Mouse (Mus musculus) left cerebral cortex, postnatal 25 days (tissue): ENCODE data around the gene Cebpg. TPM values are rescaled to one million over a fixed set of nuclear protein-coding genes. Genes with fewer than 3 reads are reported as not detected.

Experiments used
- DNase-seq, 2 experiments: peaks; one replicate each; pipeline ENCODE4 v3.0.0; 2022; ENCODE audit warnings: low spot score in 2 of 2, mixed read lengths in 1 of 2
- intact Hi-C: fragments of 180-260 bp; cut with DNase I; formaldehyde crosslinking; loops from one replicate; pipeline ENCODE4 v1.15.1; 2025
- total RNA-seq, 2 experiments: library from RNA; stranded (reverse); gene quantifications; 2 replicates each; pipeline ENCODE4 v1.2.3; 2021

Cebpg gene
- total RNA-seq, 2 experiments from 2014 or later, result 31.3 to 34.8 TPM

DNA sequence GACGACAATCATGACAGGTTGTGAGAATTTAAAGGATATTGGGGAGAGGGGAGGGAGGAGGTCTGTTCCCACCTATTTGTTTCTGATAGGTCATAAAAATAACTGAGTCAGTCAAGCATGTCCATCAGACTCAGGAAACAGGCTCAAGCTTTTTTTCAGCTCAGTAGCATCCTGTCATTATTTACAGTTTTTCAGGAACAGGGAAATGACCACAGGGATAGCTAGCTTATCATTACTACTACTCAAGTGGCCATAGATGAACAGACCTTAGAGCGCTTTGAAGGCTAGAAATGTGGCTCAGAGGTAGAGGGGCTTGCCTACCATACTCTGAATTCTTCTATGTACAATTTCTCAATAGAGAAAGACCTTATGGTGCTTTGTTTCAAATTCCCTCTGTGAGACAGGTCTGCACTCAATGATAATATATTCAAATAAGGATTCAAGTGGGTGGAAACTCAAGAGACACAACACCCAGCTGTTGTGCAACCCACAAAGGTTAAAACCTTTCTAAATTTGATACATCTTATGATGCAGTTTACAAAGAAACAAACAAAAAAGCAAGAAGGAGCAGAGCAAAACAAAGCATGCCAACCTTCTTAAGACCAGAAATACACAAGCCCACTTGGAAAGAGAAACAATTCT lies 1.3 kb downstream of the Cebpg start:
- intact Hi-C loops, result loop anchor here (2.0 kb wide), 2 partner anchors 28 to 64 kb away; partner anchors contain the start of gene Cebpa
- DNase-seq, result no peak

DNA sequence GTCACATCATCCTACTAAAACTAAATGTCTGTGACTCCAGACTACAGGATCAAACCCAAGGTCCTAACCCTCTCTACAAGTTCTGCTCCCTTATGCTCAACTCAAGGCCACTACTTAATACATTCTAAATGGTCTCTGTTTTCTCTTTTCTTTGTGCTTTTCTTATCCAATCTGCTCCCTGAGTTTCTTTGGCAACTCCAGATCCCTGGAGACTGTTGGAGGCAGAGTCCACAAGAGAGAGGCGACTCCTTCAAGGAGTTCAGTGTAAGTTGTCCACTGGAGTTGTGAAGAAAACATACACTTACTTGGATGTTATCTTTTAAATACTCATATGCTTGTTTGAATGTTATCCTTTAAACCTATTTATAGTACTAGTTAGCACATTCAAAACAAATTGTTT lies 2.1 kb downstream of the Cebpg start:
- intact Hi-C loops, result loop anchor here (2.0 kb wide), 2 partner anchors 27 to 65 kb away; partner anchors contain the start of gene Cebpa
- no peak for DNase-seq

DNA sequence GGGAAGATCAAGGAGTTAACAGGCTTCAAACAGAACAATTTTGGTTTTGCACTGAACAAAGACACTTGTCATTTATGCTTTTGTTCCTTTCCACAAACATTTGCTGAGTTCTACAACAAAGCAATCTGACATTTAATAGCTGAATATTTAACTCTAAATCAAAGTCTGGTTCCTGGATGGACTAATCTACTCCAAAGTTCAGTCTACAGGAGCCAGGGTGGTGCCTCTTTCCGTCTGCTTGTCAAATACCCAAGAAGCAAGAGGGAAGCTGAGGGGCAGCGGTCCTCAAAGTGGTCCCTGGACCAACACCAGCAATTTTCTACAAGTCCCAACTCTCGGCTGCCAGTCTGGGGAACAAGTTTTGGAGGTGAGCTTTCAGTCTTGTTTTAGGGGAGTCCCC lies 3.2 kb downstream of the Cebpg start:
- no peak for DNase-seq
- intact Hi-C loops, result no loop called here

DNA sequence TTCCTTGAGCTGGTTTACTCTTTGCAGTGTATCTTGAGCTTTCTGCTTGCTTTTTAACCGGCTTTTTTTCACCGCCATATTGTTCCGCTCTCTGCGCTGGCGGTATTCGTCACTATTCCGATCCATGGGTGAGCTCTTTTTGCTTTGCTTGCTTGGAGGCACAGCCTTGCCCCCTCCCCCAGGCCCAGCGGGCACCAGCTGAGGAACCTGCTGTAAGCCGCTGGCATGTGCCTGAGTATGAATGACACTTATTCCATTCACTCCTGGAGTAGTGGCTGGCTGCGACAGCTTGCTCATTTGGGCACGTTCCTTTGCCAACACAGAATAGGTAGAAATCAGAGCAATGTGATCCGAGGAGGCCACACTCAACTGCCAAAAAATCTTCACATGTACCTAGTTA lies 5.8 kb downstream of the Cebpg start:
- intact Hi-C loops, result no loop called here

DNA sequence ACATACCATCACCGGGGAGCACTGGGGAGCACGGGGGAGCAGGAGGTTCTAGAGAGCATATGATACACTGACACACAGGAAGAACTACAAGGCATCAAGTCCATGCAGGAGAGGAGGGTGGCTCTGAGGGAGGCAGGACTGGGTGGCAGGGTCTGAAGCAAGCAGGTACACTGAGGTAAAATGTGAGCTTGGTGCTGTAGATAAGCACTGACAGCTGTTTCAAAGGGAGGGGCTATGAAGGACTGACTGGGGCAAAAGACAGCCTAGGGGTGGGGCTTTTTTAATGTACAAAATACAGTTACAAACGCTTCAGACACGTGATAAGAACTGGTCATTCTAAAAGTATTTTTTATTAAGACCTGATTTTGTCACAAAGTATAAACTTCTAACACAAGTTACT lies 10.3 kb downstream of the Cebpg start:
- DNase-seq, result no peak
- intact Hi-C loops, result no loop called here

More for the DNA sequence above, 5.8 kb downstream of the Cebpg start:
- DNase-seq, result no peak

DNA sequence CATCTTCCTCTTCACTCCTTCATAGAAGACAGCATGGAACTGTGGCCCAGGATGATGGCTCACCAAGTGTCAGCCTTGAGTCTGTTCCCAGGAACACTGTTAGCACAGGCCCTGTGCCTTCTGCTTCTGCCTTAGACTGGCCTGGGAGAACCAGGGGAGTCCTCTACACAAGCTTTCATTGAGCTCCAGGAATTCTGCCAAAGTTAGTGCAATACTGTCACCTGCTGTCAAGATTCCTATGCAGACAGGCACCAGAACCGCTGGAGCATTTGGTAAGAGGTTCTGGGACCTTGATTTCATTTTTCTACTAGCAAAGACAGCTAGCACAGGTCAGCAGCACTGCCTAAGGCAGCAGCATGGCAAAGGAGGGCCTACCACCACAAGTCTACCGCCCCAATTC lies 11.7 kb downstream of the Cebpg start:
- DNase-seq, result no peak
- intact Hi-C loops, result no loop called here

DNA sequence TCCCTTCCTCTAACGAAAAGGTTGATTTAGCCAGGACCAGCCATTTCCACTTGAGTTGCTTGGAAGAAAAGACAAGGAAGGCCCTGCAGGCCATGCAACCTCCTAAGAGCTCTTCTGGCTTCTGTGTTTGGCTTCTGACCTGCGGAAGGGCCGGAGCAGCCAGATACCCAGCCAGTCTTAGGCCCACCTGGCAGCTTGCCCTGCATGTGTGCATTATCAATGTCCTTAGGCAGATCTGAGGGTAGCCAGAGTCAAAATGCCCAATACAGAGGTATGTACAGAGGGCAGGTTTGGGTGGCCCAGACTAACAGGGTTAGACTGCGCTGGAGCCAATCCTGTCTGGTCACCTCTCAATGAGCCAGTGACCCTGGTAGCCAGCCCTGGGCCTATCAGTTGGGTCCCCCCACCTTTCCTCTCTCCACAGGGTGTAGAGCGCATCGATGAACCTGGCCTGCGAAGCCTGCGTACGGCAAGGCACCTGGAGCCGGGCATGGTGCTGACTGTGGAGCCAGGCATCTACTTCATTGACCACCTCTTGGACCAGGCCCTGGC lies 13.0 kb downstream of the Cebpg start:
- intact Hi-C loops, result no loop called here
- no peak for DNase-seq

DNA sequence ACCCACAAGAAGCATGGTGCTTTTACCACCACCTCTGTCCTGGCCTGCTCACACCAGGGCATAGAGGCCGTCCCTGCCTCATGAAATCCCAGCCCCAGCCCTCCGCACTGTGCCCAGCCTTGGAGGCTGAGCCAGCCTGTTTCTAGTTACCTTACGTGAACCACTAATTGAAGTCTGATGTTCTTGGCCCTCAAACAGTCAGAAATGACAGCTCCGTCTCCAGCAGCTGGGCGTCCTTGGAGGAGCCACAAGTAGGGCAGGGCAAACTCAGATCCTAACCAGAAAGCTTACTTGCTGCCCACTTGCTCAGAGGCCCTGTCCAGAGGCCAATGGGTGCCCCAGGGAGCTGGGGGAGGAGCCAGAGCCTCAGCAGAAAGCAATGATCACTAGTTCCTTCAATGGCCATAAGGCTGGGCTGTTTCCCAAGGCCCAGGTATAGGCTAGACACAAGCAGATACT lies 13.6 kb downstream of the Cebpg start:
- peak in 1 of 2 experiments; percentile 47 for DNase-seq
- intact Hi-C loops, result no loop called here

DNA sequence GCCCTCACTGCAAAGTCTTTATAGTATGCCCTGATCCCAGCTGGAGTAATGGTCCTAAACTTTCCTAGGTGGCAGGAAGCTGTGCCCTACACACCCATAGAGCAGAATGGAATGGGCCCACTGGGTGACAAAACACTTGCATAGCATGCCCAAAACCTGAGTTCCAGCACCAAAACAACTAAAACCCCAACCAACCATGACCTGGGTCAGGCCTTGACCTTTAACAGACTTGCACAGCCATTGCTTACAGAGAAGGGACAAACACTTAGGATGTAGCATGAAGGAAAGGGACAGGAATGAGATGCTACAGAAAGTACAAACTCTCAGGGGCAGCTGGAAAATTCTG lies 14.2 kb downstream of the Cebpg start:
- intact Hi-C loops, result no loop called here
- no peak for DNase-seq

DNA sequence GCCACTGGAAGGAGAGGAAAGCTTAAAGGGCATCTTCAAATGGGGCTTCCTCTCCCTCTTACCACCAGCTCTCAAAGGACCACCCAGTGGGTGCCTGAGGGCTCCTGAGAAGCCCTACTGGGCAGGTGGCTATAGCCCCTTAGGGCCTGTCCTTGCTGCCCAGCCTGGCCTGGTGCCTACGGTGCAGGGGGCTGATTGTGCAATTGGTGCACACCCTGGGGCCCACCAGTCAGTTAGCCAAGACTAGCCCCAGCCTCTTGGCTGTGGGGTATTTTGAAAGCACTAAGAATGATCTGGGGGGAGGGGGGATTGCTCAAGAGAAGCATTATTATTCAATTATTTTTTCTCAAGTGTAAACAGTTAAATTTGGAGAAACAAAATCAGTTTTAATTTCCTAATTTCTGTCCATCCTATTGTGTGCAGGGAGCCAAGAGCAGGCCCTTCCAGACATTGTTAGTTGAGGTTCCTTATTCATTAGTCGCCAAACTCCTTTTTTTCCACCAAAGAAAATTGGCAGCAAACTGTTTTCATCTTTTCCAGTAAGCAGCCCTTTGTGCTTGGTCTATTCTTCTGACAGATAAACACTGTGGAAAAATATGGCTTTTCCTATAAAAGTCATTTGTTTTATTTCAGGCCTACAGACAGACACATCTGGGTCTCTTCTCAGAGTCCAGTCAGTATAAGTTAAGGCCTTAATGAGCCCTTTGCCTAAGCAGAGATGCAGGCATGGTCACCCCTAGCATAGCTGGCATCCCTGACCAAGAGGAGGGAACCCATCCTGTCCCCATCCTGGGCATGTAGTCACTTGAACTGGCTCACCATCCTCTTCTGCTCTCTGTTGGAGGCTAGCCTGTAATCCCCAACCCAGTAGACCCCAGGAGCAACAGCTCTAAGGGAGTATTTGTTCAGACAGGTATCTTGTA lies 14.8 kb downstream of the Cebpg start:
- intact Hi-C loops, result no loop called here
- DNase-seq, result no peak

DNA sequence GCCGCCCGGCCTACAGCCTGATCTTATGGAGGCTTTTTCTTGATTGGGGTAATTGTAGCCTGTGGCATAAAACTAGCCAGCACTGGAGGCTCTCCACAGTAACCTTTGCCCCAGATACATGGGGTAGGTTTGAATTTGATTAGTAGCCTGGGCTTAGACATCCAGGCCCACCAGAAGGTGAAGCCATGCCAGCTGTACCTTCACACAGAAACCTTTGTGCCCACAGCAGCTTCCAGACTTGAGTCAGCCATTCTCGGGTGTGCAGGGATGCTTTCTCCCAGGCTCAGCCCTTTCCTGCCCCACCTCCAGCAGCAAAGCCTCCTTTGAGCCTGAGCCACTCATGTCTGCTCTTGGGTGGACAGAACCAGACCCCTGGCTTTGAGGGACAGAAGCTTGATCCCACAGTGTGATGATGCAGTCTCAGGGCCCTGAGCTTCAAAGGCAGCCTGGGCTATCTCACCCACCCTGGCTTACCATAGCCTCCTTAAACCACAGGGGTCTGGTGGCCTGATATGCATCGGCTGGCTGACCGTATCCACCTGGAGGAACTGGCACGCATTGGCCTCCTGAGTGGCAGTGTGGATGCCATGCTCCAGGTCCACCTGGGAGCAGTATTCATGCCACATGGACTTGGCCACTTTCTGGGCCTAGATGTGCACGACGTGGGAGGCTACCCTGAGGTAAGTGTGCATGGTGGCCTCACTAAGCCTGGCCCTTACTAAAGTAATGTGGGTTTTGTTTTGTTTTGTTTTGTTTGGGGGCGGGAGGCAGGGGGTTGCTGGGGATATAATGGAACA lies 16.0 kb downstream of the Cebpg start:
- no peak for DNase-seq
- intact Hi-C loops, result no loop called here

DNA sequence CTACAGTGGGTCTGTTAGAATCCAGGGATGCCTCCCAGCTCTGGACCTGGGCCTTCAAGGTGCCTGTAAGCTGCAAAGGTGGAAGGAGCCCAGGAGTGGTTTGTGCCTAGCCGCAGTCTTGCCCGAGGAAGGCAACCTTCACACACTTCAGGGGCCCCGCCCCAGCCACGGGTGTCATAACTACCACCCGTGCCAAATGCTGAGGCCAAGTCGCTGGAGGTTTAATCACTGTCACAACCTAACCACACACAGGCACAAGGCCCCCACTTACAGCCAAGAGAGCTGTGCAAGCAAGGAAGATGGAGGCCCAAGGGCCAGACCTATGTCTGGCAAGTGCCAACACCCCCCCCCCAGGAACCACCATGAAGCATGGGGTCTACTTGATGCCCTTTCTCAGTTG lies 19.0 kb downstream of the Cebpg start:
- no peak for DNase-seq
- intact Hi-C loops, result no loop called here

DNA sequence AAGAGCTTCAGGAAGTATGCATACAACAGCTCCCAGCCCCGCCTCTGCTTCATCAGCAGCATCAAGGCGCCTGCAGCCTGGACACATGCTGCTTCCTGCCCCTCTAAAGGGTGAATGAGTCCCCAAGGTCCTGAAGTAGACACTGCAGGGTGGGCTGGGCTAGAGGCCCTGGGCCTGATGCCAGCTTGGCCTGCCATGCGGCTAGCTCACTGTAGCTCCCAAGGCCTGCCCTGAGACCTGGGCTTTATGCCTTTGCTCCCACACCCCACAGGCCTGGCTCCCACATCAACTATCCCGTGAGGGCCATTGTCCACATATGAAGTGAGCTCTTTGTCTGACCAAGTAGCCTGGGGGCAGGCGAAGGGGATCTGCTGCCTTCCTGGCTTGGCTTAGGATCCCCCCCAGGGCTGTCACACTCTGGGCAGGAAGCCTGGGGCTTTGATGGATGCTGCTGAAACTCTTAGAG lies 20.1 kb downstream of the Cebpg start:
- intact Hi-C loops, result no loop called here
- peak in 1 of 2 experiments; percentile 52 for DNase-seq

DNA sequence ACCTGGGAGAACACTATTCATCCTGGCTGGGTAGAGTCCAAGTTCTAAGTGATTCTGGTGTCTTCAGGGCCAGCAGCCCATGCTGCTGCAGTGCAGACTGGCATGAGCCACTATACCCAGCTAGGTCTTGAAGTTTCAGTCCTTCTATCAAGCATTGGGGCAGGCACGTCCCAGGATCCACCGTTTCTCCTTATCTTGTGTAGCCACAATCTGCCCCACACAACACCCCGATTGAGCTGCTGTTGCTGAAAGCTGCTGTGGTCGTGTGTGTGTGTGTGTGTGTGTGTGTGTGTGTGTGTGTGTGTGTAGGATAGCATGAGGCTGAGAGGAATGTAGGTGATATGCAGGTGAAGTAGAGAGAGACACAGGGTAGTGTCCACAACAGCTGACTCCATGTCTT lies 20.8 kb downstream of the Cebpg start:
- no peak for DNase-seq
- intact Hi-C loops, result no loop called here

DNA sequence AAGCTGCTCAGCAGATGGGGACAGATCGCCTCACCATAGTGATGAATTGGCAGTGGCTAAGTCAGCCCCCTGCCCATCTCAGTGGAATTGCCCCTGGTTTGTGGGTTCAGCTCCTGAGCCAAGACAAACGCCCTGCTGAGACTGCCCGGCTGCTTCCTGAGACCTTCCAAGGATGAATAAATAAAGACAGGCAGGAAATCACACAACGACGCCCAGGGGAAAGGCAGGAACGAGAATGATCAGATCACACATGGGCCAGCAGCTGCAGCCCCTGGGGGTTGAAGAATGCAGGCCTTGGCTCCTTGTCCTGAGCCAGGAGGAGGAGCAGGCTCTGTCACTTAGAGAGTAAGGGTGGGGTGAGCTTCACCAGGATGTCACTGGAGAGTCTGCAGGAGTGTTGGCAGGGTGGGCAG lies 21.2 kb downstream of the Cebpg start:
- intact Hi-C loops, result no loop called here
- no peak for DNase-seq

DNA sequence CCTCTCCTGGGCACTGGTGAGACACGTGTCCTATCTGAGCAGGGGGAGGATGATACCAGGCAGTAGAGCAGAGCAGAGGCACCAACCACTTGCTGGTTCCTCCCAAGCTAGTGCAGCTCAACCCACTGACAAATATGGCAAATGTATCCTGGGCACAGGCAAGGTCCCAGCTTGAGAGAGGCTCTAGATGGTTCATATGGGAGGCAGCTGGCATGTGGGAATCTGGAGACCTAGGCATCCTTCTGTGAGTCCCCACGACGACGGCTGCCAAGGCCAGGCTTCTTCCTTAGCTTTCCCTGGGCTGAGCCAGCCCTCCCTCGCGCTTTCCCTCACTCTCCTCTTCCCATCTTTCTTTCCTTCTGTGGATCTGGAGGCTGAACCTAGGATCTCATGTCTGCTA lies 25.8 kb downstream of the Cebpg start:
- peak in 1 of 2 experiments; percentile 51 for DNase-seq
- intact Hi-C loops, result no loop called here

DNA sequence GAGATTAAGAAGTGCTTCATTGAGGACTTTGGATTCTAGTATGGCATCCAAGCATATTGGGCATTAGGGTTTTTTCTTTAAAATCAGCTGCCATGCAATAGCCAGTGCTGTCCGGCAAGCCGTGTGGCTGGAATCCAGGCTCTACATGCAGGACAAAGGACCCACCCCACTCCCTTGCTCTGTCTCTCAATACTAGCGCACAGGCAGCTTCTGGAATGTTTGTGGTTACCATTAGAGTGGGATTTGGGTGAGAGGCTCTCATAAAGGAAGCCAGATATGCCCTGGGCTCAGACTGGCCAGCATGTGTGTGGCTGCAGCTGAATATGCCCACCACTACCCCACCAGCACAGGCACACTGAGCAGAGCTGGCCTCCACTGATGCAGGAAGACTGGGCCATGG lies 26.7 kb downstream of the Cebpg start:
- intact Hi-C loops, result loop anchor here (5.0 kb wide), 1 partner anchor 238 kb away; no protein-coding TSS in a partner anchor
- no peak for DNase-seq

DNA sequence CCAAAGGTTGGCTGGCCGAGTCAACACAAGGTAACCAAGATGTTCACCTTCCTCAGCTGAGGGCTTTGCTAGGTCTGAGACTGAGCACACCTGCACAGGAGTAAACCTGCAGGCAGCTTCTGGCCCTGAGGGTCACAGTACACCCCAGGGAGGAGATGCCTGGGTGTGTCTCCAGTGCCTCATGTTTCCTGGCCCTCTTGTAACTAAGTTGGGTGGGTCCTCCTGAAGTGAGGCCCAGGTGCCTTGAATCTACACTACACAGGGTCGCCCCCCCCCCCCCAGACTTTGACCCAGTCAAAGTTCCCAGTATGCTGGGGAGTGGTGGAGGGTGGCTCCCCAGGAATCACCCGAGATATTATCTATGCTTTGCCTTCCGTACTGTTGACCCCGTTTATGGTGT lies 27.1 kb downstream of the Cebpg start:
- intact Hi-C loops, result loop anchor here (5.0 kb wide), 1 partner anchor 238 kb away; no protein-coding TSS in a partner anchor
- DNase-seq, result no peak

DNA sequence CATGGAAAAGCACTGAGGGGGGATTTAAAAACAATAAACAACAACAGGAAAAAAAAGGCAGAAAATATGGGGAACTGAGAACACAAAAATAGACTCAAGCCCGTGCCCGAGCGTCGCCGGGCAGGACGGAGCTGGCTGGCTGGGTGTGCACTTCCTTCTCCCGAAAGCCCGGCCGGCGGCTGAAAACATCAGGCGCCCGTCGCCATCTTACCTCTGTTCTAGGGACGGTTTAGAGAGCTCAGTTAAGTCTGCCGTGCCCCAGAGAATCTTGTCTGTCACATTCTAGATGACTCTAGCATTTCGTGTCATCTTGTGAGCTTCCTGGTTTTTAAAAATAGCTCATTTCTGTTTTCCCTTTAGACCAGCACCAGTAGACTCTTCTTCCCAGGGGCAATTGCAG lies 27.8 kb downstream of the Cebpg start:
- DNase-seq, result no peak
- intact Hi-C loops, result loop anchor here (5.0 kb wide), 1 partner anchor 239 kb away; no protein-coding TSS in a partner anchor
